Mouse (Mus musculus) common myeloid progenitor, adult 5-6 weeks (primary cell): ENCODE measurements around the gene Pptc7. TPM values are rescaled to one million over a fixed set of nuclear protein-coding genes. Genes with fewer than 3 reads are reported as not detected.

ENCODE experiments used
- ATAC-seq: replicated peaks from 2 replicates; pipeline ENCODE4 v1.8.0; 2016; ENCODE audit warnings: low read depth, mild to moderate bottlenecking, moderate TSS enrichment, inconsistent platforms; ENCODE audit not compliant: poor library complexity, severe bottlenecking
- total RNA-seq: library from RNA; stranded (forward); fragments of 200-1000, 187-1606 nt; gene quantifications from 2 replicates; pipeline ENCODE4 v1.2.3, GENCODE M21; 2017

Gene Pptc7
- total RNA-seq, 1 experiment from 2014 or later = 15.1 TPM

DNA sequence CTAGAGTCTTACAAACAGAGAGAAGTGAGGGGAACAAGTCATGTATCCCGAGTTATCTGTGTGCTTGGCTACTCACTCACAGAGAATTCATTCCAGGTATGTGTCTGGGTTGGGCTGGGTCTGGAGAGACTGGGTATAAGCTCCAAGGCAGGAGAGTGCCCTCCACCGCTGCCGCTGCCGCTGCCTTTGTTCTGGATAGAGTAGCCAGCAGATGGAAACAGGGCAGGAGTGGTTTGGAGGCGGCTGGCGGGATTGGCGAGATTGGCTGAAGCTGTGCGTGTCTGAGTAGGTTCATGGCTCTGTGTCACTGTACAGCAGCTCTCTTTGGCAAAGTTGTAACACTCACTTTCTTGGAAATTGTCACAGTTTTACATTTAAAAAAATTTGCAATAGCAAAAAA is 39.4 kb downstream of the Pptc7 start:
- no peak for ATAC-seq

DNA sequence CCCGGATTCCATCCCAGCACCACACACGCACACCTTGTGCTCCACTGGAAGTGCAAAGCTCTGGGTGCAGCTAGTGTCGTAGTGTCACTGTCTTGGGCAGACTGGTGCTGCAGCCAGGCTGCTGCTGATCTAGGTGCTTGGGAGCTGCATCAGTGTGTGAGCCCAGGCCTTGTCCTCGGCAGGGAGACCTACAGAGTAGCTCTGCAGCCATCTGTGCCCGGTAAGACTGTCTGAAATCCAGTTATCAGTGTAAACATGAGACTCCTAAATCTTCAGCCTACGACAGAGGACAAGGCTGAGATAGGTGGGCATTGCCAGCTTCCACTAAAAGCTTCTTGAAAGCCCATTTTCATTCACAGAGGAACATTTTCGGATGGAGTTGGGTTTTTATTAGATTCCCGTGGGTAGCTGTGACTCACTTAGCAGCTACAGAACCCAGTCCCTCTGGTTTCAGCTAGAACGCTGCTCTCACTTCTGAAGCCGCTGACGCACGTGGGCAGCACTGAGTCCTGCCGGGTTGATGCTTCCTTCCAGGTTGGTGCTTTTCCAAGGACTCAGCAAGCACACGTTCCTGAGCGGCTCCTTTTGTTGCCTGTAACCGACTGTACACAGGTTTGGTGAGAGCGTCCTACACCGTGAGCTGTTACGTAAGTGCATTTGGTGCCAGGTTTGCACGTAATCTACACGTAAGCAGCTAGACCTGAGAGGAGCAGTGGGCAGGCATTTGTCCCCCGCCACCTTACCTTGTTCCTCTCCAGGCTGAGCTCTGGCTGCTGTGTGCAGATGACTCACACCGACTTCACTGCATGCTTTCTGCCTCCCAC is 40.7 kb downstream of the Pptc7 start:
- no peak for ATAC-seq

DNA sequence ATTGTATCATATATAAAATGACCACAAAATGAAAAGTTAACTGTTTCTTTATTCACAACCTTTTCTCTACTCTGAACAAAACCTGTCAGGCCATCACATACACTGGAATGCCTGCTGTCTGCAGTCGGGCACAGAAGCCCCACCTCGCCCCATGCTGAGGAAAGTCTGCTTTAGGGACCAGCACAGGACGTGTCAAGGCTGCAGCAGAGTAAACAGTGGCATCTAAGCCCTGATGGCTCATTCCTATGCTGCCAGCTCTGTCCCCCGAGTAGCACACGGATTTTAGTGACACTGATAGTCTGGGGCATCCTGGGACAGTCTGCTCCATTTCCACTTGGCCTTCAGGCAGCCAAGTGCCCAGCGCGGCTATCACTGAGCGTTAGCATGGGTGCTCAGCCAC is 41.3 kb downstream of the Pptc7 start:
- ATAC-seq = no peak

DNA sequence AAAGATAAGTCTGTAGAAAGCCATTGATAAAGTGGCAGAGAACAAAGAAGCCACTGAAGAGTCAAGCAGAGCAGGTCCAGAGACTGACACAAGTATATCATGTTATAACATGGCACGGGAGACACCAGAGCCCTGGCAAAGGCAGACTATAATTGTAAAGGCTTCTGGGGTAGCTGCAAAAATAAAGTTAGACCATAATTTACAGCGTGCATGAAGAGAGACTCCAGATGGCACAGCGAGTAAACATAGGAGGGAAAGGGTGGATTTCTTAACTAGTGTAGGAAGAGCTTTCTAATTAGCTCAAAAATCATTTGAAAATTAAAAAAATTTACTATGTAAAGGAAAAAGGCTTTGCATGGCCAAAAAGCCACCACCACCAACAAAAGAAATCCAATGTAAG is 43.1 kb downstream of the Pptc7 start:
- ATAC-seq = no peak

DNA sequence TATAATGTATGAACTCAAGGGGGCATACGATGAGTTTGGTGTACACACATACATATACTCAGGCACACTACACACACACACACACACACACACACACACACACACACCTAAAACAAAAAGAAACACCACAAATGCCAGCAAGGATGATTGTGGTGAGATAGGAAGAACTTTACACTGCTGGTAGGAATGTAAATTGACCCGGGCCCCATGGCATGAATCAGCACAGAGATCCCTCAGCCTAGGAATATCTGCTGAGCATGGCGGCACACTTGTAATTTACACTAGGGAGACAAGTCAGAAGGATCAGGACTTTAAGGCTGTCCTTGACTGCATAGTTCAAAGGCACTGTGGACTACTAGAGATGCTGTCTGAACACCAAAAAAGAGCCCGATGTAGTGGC is 46.1 kb downstream of the Pptc7 start:
- ATAC-seq = no peak

DNA sequence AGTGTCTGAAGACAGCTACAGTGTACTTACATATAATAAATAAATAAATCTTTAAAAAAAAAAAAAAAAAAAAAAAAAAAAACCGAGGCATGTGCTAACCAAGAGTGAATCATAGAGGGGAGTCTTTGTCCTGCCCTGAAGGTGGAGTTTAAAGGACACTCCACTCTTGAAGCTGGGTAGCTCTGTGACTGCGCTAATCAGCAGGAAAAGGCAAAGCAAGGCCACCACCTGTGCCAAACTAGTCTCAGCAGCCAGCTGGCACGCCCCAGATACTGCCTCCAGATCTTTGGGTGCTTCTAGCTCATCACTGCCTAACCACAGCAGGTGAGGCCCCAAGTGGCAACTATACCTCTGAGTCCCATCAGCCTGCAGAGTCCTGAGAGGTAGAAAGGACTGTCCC is 50.5 kb downstream of the Pptc7 start:
- 0 out of 2 replicates have a peak, but pooled peaks have one; percentile 15 for ATAC-seq

DNA sequence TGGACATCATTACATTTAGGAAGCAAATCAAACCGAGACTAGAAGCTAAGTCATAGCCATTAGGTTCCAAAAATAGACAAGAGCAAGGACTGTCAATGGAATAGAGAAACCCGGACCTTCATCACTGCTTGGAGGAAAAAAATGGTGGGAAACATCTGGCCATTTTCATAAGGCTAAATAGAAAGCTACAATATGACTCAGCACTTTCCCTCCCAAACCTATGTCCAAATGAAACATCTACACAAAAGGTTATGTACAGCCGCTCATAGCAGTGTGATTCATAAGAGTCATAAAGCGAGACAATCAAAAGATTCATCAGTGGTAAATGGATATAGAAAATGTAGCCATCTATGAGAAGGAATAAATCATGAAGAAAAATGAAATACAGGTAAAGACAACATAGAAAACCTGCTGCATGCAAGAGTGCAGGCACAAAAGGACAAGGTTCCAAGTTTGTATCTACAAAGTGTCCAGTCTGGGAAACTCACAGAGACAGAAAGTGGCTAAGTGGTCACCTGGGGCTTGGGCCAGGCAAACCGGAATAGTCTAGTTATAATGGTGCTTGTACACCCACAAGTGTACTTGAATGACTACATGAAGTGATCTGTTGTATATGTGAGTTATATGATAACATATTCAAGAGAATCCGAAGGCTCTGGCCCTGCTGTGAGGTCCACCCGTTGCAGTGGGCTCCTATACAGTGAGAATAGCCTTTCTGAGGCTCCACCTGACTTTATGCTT is 52.6 kb downstream of the Pptc7 start:
- no peak for ATAC-seq

DNA sequence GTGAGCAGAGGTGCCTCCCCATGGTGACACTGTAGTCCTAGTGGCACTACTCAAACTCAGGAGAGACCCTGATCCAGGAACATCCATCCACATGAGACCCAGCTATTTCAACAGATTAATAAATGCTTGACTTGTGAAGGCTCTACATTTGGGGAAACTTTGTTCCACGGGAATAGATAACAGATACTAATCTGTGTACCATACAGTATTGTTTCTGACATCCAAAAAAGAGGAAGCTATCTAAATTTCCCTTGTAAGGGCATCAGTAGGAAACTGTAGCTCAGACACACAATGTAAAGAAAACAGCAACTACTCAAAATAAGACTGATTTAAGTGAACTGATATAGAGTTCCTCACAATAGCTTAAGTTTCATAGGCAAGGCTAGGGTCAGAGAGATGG is 58.7 kb downstream of the Pptc7 start:
- ATAC-seq = 0 out of 2 replicates have a peak, but pooled peaks have one; percentile 21

DNA sequence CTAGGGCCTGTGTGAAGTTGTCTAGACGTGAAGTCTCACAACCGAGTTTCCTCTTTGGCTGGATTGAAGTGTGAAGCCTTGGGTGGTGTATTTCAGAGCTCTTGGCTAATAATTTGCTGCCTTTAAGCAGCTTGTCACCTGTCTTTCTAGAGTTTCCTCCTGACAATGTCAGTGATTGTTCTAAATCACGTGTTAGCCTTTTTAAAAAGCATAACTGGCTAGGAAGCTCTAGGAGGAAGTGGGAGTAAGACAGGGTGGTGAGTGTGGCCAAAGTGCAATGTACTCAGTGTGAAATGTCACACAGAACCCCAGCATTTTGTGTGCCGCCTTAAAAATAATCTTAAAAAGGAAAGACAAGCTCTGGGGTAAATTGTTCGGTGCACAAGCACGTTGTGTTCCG is 59.6 kb downstream of the Pptc7 start:
- ATAC-seq = peak; percentile 58

DNA sequence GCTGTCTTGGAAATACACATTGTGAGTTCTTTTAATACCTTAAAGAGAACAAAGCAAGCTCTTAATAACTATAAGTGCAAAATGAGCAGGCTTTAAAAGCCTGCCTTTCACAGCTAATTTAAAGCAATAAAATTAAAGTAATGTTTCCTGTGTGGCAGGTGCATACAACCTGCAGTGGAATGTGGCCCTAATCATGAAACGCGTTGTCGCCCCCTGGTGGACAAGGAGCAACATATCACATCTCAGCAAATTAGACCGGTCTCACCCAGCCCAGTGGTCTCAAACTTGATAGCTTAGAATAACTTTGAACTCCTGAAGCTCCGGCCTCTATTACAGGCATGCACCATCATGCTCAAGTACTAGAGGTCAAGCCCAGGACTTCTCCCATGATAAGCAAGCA is 60.1 kb downstream of the Pptc7 start:
- ATAC-seq = peak; percentile 90

DNA sequence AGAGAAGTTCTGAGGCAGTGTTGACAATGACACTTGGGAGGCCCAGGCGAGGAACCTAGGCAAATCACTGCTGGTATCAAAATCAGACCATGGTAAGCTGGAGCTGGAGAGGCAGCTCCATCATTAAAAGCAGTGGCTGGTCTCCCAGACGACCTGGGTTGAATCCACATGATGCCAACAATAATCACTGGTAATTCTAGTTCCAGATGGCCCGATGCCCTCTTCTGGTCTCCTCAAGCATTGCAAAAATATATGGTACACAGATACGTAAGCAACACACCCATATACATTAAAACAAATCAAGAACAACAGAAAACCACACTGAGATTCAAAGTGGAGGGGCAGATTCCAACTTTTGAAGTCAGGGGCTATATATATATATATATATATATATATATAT is 61.6 kb downstream of the Pptc7 start:
- no peak for ATAC-seq

DNA sequence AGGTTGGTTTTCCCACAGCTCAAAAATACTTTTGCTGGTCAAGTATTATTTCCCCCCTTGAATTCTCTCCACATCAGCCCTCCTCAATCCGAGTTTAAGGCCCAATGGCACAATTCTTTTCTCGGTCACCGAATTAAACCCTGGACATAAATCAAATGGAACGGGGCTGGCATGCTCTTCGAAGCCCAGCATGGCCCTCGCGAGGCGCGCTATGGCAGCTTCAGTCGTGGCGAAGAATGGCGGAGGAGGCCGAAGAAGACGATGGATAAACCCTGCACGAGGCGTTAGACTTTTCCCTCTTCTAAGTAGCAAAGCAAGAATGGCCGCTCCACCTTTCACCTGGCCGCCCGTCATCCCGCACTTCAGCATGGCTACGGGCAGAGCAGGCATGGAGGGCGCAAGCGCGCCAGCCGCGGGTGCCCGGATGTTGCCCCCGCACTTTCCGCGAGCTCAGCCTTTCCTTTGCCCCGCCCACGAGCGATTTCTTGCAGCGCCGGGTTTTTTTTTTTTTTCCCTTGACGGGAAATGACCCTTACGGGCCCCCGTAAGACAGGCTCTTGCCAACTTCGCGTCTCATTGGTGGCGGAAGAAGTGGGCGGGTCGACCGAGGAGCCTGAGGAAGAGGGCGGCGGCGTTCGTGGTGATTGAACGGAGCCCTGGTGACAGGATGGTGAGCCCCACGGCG is 69.8 kb downstream of the Pptc7 start, which contains the start of the genes Rad9b and Vps29:
Gene Rad9b (minus strand): TSS at position 427 of the 685 bp plus-strand sequence.
Gene Vps29 (plus strand): TSS at position 563 of the 685 bp plus-strand sequence.
- peak; percentile 99 for ATAC-seq

DNA sequence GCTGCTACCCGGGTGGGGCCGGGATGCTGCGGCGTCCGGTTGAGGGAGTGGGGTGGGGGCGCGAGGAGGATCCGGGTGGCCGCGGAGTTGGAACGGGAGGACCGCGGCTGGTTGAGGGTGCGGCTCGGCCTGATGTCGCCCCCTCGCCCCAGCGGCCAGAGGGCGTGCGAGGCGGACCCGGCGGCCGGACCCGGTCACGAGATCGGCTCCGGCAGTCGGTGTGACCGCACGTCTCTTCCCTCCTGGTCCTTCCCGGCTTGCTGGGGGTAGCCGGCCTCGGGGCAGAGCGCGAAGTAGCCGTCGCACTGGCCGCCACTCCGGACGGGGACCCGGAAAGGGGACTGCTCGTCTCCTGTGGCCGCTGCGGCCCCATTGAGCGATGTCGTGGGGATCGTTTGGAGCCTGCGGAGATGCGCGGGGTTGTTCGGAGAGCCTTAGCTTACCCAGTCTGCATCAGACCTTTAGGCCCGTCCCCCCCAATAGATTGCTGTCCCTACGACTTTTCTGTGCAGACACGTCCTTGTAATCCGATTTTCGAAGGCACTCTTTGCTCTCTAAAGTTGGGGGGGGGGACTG is 70.4 kb downstream of the Pptc7 start:
- ATAC-seq = peak; percentile 35; the same call in 1 of the 2 replicates

DNA sequence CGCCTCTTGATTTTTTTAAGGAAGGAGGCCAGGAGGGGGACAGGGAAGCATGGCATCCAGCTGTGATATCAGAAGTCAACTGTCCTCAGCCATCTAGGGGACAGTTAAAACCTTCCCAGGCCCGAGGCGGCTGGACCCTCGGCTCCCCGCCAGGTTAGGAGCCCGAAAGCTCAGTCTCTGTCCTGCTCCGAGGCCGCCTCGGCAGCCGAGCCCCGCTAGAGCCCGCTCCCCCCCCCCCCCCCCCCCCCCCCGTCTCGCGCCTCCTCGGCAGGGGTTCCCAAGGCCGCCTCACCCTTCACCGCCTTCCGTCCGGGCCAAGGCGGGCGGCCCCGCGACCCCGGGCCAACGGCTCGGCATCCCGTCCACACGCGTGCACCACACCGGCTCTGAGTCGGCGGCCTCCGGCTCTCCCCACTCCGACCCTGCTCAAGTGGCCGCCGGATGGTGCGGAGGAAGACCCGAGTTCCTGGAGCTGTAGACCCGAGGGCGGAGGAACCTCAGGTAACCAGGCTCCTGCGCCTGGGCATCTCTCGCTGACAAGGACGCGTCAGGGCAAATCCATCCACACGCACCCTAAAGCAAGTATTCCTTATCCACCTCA is 87.5 kb downstream of the Pptc7 start, which contains the start of gene Gpn3:
Gene Gpn3 (plus strand): TSS at position 286 of the 601 bp plus-strand sequence.
- peak; percentile 50 for ATAC-seq

DNA sequence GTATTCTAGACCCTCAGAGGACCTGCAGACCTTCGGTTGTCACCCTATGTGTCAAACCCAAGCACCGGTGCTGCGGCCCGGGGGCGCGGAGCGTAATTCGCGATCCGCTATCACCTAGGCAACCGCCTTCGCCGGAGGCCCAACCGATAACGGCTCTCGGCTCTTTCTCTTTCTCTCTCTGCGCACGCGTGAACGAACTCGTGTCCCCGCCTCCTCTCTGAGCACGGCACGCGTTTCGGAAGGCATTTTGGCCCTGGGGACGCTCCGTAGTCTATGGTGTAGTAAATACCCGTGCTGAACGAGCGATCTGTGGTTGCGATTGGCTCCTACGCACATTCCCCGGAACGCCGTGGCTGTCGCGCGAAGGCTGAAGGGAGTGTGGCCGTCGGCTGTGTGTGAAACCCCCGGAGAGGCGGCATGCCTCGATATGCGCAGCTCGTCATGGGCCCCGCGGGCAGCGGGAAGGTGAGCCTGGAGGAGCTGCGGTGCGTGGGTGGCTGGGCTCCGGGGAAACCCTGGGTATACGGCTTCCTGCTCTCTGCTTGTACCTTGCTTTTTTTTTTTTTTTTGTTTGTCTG is 88.1 kb downstream of the Pptc7 start, which contains the start of gene Fam216a:
Gene Fam216a (minus strand): TSS at position 173 of the 578 bp plus-strand sequence.
- ATAC-seq = peak; percentile 94

DNA sequence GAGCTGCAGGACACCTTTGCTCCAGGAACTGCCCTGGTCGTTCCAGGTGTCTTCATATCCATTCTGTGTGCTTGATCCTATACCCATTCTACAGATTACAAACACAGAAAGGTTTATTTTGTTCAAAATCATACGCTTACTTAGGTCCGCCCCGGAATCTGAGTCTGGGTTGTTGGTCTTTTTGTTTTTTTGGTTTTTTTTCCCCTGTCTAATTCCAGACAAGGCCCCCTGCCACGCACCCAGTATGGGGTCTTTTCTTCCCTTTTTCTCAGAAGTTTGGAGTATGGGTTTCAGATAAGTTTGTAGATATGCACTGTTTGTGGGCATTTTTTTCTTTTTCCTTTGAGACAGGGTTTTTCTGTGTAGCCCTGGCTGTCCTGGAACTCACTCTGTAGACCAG is 88.7 kb downstream of the Pptc7 start:
- ATAC-seq = no peak
